ENCODE assay signal across 21 mouse cellular contexts in the genomic region with DNA sequence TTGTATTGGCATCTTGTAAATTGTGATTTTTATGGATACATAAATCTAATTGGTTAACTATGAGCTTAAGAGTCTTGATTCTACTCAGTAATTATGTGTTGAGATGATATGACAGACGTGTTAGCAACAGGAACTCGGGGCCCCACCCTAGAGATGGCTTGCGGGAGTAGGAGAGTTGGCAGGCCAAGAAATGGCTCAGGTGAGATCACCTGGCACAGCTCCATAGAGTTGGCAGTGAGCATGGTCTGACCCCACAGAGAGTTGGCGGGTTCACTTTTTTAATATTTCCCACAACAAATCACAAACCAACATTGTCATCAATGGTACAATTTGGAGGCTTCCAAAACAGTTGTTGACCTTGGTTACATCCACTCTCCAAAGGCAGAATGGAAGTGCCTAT.
"Had no signal": no experiment of that assay in that cellular context is flagged by ENCODE, and none has a peak within 500 bp of the region (broad histone marks: within the 10 kb centered on the region; RNA-seq: fewer than 3 reads in every experiment).

No protein-coding gene starts in this region.

- H3K4me3 ChIP-seq: limb, embryonic 12.5 days; limb, embryonic 15.5 days; liver, embryonic 15.5 days; lung, embryonic 15.5 days; neural tube, embryonic 12.5 days; neural tube, embryonic 15.5 days; stomach, embryonic 15.5 days had no signal

- H3K9me3 ChIP-seq: limb, embryonic 12.5 days; limb, embryonic 15.5 days; liver, embryonic 15.5 days; lung, embryonic 15.5 days; neural tube, embryonic 12.5 days; neural tube, embryonic 15.5 days; stomach, embryonic 15.5 days had no signal

- H3K36me3 ChIP-seq: limb, embryonic 12.5 days; limb, embryonic 15.5 days; liver, embryonic 15.5 days; lung, embryonic 15.5 days; neural tube, embryonic 12.5 days; neural tube, embryonic 15.5 days; stomach, embryonic 15.5 days had no signal

- H3K27me3 ChIP-seq: limb, embryonic 12.5 days; limb, embryonic 15.5 days; liver, embryonic 15.5 days; lung, embryonic 15.5 days; neural tube, embryonic 12.5 days; neural tube, embryonic 15.5 days; stomach, embryonic 15.5 days had no signal

- H3K4me1 ChIP-seq: limb, embryonic 12.5 days; limb, embryonic 15.5 days; liver, embryonic 15.5 days; lung, embryonic 15.5 days; neural tube, embryonic 12.5 days; neural tube, embryonic 15.5 days; stomach, embryonic 15.5 days had no signal

- DNase-seq: kidney, adult 9 months; kidney, postnatal 14 days; kidney, postnatal 4 days; left cerebral cortex, postnatal 4 days; lung, adult 18-20 months; lung, postnatal 10 days; lung, postnatal 4 days; midbrain, embryonic 14.5 days; right cerebral cortex, adult 18-20 months; right cerebral cortex, postnatal 14 days; spleen, adult 18-20 months; thymus, postnatal 25 days had no signal

- H3K27ac ChIP-seq: limb, embryonic 12.5 days; limb, embryonic 15.5 days; liver, embryonic 15.5 days; lung, embryonic 15.5 days; neural tube, embryonic 12.5 days; neural tube, embryonic 15.5 days; stomach, embryonic 15.5 days had no signal

- H3K9ac ChIP-seq: limb, embryonic 12.5 days; limb, embryonic 15.5 days; liver, embryonic 15.5 days; lung, embryonic 15.5 days; neural tube, embryonic 12.5 days; neural tube, embryonic 15.5 days; stomach, embryonic 15.5 days had no signal

- H3K4me2 ChIP-seq: limb, embryonic 12.5 days; limb, embryonic 15.5 days; liver, embryonic 11.5 days; liver, embryonic 15.5 days; lung, embryonic 15.5 days; midbrain, embryonic 11.5 days; neural tube, embryonic 12.5 days; neural tube, embryonic 15.5 days; stomach, embryonic 15.5 days had no signal
